Mouse (Mus musculus) granulocyte monocyte progenitor cell, adult 5-6 weeks (primary cell): ENCODE data around the gene Gm17428. TPM values are rescaled to one million over a fixed set of nuclear protein-coding genes. Genes with fewer than 3 reads are reported as not detected.

ENCODE experiments used
- ATAC-seq: replicated peaks from 2 replicates; pipeline ENCODE4 v1.8.0; 2016; ENCODE audit warnings: mild to moderate bottlenecking, moderate TSS enrichment, inconsistent platforms; ENCODE audit not compliant: poor library complexity, severe bottlenecking
- total RNA-seq, 2 experiments: library from RNA; stranded (forward) in 1 of 2; stranded (reverse) in 1 of 2; fragments of 200-712, 200-1000 nt in 1 of 2; fragments of >200 nt in 1 of 2; fragmentation: Nextera tagmentation in 1 of 2; gene quantifications; 2 replicates each; pipeline ENCODE4 v1.2.3; 2014 to 2017

Gm17428 gene
- total RNA-seq, 2 experiments from 2014 or later: not detected

DNA sequence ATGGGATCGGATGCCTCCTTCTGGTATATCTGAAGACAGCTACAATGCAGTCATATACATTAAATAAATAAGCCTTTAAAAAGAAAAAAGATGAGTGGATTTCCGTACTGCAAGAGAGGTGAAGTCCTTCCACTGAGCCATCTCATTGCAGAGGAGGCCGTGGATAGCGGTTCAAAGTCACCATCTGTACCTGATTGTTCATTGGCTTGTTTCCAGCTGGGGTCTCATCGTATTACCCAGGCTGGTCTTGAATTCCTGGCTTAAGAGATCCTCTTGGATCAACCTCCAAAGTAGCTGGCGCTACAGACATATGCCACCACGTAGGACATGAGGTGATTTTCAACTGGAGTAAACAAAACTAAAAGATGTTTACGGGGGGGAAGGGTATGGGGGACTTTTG is 29.2 kb downstream of the Gm17428 start:
- no peak for ATAC-seq

DNA sequence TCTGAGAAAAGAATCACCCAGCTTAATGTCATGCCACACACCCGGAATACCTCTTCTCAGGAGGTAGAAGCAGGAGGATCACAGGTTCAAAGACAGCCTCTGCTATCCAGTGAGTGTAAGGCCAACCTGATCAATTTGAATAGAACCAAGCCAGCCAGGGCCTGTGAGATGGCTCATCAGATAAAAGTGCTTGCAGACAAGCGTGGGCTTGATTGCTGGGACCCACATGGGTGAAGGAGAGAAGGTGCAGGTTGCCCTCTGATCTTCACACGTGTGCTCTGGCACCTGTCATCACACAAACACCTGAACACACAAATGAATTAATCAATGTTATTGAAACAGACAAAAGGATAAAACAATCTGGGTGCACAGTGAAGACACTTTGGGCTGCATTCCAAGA is 29.8 kb downstream of the Gm17428 start:
- ATAC-seq: no peak

DNA sequence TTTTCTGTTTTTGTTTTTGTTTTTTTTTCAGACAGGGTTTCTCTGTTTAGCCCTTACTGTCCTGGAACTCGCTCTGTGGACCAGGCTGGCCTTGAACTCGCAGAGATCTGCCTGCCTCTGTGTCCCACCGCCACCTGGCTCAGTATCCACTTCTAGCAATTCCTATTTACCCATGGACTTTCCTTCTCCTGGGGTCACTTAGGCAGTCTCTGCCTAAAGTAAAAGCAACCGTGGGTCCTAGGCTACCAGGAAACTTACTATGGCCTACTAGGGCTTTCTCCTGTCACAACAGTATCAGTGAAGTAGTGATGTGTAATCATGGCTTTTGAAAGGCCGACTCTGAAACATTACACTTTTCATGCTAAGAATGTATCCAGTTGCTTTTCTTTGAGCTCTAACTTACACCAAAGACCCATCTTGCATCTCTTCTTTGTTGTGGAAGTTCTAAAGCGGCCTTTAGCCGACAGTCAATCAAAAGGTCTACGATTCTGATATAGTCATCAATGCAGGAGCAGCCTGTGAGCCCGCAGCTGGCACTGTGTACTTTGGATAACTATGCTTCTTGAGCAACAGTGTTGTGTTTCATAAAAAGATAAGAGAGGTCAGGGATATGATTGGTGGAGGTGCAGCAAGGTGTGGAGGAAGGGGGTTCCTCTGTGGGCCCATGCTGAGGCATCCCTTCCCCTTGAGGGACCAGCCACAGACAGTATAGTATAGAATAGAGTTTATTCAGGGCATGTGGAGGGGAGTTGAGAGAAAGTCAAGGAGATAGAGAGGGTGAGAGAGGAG is 30.6 kb downstream of the Gm17428 start:
- no peak for ATAC-seq

DNA sequence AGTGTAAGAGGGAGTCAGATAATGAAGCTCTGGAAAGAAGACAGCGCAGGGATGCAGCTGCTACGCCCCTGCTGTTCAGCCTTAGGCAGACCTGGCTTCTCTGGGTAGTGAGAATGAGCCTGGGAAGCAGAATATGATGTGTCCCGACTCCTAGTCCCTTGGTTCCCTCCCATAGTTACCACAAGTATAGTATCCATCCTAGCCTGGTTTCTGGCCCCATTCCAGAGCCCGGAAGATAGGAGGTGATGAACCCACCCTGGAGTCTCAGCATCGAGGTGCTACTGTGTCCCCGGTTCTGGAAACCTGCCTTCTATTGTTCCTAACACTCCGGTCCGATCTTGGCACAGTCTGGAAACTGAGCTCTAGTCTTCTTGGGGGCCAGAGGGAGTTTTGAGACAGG is 31.7 kb downstream of the Gm17428 start:
- no peak for ATAC-seq

DNA sequence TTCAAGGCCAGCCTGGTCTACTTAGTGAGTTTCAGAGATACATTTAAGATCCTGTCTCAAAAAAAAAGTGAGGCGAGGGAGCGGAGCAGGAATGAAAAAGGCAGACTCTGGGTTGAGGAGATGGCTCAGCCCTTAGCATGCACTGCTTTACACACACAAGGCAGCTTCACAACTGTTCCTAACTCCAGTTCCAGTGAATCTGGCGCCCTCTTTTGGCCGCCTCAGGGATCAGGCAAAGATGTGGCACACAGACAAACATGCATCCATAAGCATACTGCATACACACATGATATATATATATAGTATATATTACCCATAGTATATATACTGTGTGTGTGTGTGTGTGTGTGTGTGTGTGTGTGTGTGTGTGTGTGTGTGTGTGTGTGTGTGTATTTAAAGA is 34.4 kb downstream of the Gm17428 start:
- no peak for ATAC-seq

DNA sequence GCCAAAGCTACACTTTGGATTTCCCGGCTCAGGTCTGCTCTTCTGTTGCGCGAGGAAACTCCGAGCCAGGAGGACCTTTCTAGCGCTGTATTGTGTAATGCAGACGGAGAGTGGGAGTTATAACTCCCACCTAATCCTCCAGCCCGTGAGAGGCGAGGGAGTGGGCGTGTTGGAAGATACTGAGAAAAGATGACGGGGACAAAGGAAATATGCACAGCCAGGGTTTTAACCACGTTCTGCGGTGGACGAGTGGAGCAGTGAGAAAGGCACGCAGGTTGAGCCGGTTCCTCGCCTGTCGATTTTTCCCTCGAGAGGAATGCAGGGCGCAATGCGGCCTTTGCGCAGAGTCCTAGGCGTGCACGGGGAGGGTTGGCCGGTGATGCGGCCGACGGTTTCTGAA is 37.9 kb downstream of the Gm17428 start:
- ATAC-seq: peak; percentile 45

DNA sequence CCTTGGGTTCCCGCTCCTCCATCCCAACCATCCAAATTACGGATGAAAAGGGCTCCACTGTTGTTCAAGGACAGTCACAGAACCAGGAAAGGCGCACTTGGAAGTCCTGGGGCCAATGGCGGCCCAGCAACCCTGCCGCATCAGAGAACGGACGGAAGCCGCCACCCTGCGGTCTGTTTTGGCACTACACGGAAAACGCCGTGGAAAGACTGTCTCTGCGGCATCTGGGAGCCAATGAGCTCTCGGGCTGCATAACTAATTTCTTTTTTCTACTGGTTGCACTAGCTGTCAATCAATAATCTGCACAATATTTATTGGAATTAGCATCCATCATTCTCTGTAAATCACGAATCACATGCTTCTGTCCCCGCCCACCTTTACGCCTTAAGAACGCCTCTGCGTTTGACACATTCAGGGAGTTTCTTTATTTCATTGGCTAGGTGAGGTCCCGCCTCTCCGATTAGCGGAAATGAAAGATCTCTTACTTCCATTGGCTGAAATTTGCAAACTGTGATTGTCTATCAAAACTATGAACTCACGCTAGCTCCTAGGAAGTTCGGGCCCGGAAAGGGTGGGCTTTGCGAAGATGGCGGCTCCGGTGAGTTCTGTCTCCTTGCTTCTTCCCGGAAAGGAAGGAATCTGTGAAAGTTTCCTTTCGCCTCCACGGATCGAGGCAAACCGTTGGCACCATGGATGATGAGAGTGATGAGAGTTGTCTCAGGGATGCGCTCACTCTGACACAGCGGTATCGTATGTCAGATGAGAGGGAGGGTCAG is 38.4 kb downstream of the Gm17428 start, which contains the start of gene Ngdn:
Ngdn (plus strand) TSS at position 464 of the 776 bp plus-strand sequence.
- peak; percentile 89 for ATAC-seq

DNA sequence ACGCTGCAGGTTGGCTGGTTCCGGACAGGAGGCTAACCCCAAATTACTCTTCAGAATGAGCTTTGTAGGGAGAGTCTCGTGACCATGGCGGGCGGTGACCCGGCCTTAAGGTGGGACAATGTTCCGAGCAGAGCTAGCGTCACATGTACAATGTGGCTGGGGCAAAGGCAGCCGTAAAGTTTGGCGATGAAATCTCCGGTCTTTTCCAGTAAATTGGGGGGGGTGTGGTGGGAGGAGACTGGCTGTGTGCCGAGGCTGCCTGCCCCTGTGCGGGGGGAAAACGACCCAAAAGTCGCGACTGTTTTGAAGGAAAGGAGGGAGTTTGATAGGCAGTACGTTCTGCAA is 39.0 kb downstream of the Gm17428 start:
- peak; percentile 26 for ATAC-seq

DNA sequence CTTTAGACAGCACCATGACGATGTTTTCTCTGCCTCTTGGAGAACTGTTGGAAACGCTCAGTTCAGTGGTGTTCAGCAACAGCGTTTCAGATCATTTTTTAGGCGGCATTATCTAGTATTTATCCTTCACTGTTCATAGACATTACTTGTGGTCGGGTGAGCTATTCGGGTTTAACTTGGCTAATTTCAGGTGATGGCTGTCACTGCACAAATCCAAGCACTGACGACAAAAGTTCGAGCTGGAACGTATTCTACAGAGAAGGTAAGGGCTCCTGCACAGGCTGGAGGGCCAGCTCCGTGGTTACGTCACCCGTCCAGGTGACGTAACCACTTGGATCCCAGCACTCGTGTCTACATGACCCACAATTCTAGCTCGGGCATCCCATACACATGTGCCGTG is 40.1 kb downstream of the Gm17428 start:
- no peak for ATAC-seq

DNA sequence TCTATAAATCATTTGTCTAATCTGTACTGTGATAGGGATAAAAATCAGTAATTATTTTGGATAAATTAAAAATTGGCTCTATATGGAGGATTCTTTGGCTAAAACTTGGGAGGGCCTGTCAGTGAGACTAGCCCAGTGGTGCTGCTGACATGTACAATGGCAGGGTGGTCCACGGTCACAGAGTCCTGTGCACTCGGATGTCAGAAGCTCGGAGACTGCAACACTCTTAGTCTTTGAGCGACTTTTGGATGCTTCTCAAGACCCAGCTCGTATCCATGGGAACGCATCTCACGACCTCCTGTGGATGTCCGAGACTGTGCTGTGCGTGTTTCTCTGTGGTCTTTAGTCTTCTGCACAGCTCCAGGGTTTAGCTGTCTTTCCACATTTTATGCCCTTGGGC is 43.7 kb downstream of the Gm17428 start:
- ATAC-seq: no peak

DNA sequence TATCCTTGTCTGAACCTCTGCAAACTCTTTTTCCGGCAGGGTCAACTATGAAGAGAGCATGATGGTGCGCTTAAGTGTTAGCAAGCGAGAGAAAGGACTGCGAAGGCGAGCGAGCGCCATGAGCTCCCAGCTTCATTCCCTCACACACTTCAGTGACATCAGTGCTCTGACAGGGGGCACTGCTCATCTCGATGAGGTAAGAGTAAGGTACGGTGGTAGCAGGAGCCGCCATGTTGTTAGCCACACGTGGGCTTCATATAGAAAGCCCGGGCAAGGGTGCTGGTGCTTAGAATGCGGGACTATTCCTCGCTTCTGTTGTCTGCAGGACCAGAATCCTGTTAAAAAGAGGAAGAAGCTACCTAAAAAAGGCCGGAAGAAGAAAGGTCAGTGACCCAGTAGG is 46.3 kb downstream of the Gm17428 start:
- no peak for ATAC-seq

DNA sequence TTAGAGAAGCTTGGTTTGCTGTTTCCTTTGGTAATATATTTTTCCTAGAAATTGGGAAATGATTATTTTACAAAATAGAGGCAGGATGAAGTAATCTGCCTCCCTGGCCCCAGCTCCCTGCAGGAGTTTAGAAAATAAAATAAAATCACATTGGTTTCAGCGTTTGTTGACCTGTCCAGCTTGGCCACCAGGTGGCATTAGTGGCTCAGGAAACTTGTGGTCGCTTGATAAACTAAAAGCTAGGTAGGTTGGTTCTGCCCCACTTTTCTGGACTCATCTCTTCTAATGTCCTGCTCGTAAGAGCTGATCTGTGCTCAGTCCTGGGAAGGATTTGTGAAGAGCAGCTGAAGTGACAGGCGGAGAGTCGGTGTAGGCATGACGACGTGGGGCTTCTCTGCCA is 47.5 kb downstream of the Gm17428 start:
- peak; percentile 30; the same call in 1 of the 2 replicates for ATAC-seq

DNA sequence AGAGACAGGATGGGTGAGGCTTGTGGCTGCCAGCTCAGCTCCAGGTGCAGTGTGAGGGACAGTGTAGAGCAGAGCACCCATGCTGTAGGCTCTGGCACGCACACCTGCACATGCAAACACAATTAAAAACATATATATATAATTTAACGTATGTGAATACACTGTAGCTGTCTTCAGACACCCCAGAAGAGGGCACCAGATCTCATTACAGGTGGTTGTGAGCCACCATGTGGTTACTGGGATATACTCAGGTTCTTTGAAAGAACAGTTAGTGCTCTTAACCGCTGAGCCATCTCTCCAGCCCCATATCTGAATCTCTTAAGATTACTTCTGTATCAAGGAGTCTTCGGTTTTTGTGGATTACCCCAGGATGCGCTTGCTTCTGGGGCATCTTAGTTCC is 48.8 kb downstream of the Gm17428 start:
- no peak for ATAC-seq

Other genes starting within 250 kb of the Gm17428 start
- gene Slc7a8, start 195.0 kb upstream of the Gm17428 start, total RNA-seq (2014; fragmentation: Nextera tagmentation): 7.6 and 8.3 TPM in 2 replicates
- 2.0 and 3.2 TPM in 2 replicates for gene Slc7a8, start 195.0 kb upstream of the Gm17428 start, total RNA-seq (2017)
- gene Rnf212b, start 162.8 kb upstream of the Gm17428 start, total RNA-seq (2014; fragmentation: Nextera tagmentation): not detected in 2 replicates
- gene Rnf212b, start 162.8 kb upstream of the Gm17428 start, total RNA-seq (2017): not detected in 2 replicates
- 14.3 and 19.1 TPM in 2 replicates for gene Homez, start 106.0 kb upstream of the Gm17428 start, total RNA-seq (2014; fragmentation: Nextera tagmentation)
- gene Homez, start 106.0 kb upstream of the Gm17428 start, total RNA-seq (2017): 8.4 and 8.7 TPM in 2 replicates
- 12.2 and 21.1 TPM in 2 replicates for gene Ppp1r3e, start 99.4 kb upstream of the Gm17428 start, total RNA-seq (2014; fragmentation: Nextera tagmentation)
- 2.5 and 2.9 TPM in 2 replicates for gene Ppp1r3e, start 99.4 kb upstream of the Gm17428 start, total RNA-seq (2017)
- 9.4 and 13.5 TPM in 2 replicates for gene Bcl2l2, start 93.6 kb upstream of the Gm17428 start, total RNA-seq (2014; fragmentation: Nextera tagmentation)
- gene Bcl2l2, start 93.6 kb upstream of the Gm17428 start, total RNA-seq (2017): 9.9 and 10.9 TPM in 2 replicates
- not detected in 2 replicates for gene Gm20521, start 93.5 kb upstream of the Gm17428 start, total RNA-seq (2014; fragmentation: Nextera tagmentation)
- not detected in 2 replicates for gene Gm20521, start 93.5 kb upstream of the Gm17428 start, total RNA-seq (2017)
- 181 and 215 TPM in 2 replicates for gene Pabpn1, start 84.4 kb upstream of the Gm17428 start, total RNA-seq (2014; fragmentation: Nextera tagmentation)
- gene Pabpn1, start 84.4 kb upstream of the Gm17428 start, total RNA-seq (2017): 286 and 319 TPM in 2 replicates
- gene Slc22a17, start 63.8 kb upstream of the Gm17428 start, total RNA-seq (2014; fragmentation: Nextera tagmentation): 1.4 and 2.8 TPM in 2 replicates
- 0.52 and 0.77 TPM in 2 replicates for gene Slc22a17, start 63.8 kb upstream of the Gm17428 start, total RNA-seq (2017)
- not detected in 2 replicates for gene Efs, start 50.8 kb upstream of the Gm17428 start, total RNA-seq (2014; fragmentation: Nextera tagmentation)
- not detected in 2 replicates for gene Efs, start 50.8 kb upstream of the Gm17428 start, total RNA-seq (2017)
- not detected in 2 replicates for gene Il25, start 44.2 kb upstream of the Gm17428 start, total RNA-seq (2014; fragmentation: Nextera tagmentation)
- not detected in 2 replicates for gene Il25, start 44.2 kb upstream of the Gm17428 start, total RNA-seq (2017)
- gene Cmtm5, start 40.7 kb upstream of the Gm17428 start, total RNA-seq (2014; fragmentation: Nextera tagmentation): not detected in 2 replicates
- not detected in 2 replicates for gene Cmtm5, start 40.7 kb upstream of the Gm17428 start, total RNA-seq (2017)
- gene Myh6, start 10.0 kb upstream of the Gm17428 start, total RNA-seq (2014; fragmentation: Nextera tagmentation): not detected in 2 replicates
- gene Myh6, start 10.0 kb upstream of the Gm17428 start, total RNA-seq (2017): not detected in 2 replicates
- not detected in 2 replicates for gene Myh7, start 17.7 kb downstream of the Gm17428 start, total RNA-seq (2014; fragmentation: Nextera tagmentation)
- not detected in 2 replicates for gene Myh7, start 17.7 kb downstream of the Gm17428 start, total RNA-seq (2017)
- 50.2 and 65.5 TPM in 2 replicates for gene Ngdn, start 38.5 kb downstream of the Gm17428 start, total RNA-seq (2014; fragmentation: Nextera tagmentation)
- 62.7 and 75.3 TPM in 2 replicates for gene Ngdn, start 38.5 kb downstream of the Gm17428 start, total RNA-seq (2017)
- gene Zfhx2, start 115.4 kb downstream of the Gm17428 start, total RNA-seq (2014; fragmentation: Nextera tagmentation): 3.0 and 5.2 TPM in 2 replicates
- 0.26 and 0.82 TPM in 2 replicates for gene Zfhx2, start 115.4 kb downstream of the Gm17428 start, total RNA-seq (2017)
- 11.9 and 16.2 TPM in 2 replicates for gene Thtpa, start 117.9 kb downstream of the Gm17428 start, total RNA-seq (2014; fragmentation: Nextera tagmentation)
- 10.0 and 13.0 TPM in 2 replicates for gene Thtpa, start 117.9 kb downstream of the Gm17428 start, total RNA-seq (2017)
- gene Ap1g2, start 129.7 kb downstream of the Gm17428 start, total RNA-seq (2014; fragmentation: Nextera tagmentation): 56.6 and 87.9 TPM in 2 replicates
- 12.4 and 15.1 TPM in 2 replicates for gene Ap1g2, start 129.7 kb downstream of the Gm17428 start, total RNA-seq (2017)
- not detected in 2 replicates for gene Jph4, start 140.0 kb downstream of the Gm17428 start, total RNA-seq (2014; fragmentation: Nextera tagmentation)
- not detected in 2 replicates for gene Jph4, start 140.0 kb downstream of the Gm17428 start, total RNA-seq (2017)
- gene Dhrs2, start 245.1 kb downstream of the Gm17428 start, total RNA-seq (2014; fragmentation: Nextera tagmentation): not detected in 2 replicates
- gene Dhrs2, start 245.1 kb downstream of the Gm17428 start, total RNA-seq (2017): not detected in 2 replicates